Mouse (Mus musculus) lung, postnatal 14 days (tissue): Measurements from ENCODE around the gene Tbx15.
"Not testable (repeated sequence)": the region's sequence is repeated elsewhere in the genome, so short reads cannot be mapped to it uniquely, and the experiment has no call there.

Source experiments
- DNase-seq: peaks from one replicate; pipeline ENCODE4 v3.0.0; 2021

Tbx15 gene

DNA sequence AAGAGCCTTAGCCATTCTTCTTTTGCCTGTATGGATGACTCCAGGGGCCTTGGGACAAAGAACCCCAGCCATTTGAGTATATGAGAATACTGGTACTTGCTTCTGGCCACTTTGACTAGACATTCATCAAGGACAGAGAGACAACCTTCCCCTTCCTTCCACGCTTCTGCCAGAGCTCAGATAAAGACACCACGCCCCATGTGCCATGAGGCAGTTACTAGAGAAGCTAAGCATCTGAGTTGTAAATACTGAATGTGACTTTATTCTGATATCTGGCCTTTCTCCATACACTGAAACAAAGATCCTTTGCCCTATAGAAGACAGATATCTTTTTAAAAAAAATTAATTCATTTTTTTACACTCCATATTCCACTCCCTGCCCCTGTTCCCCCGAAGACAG lies 39.5 kb downstream of the Tbx15 start:
- no peak for DNase-seq

DNA sequence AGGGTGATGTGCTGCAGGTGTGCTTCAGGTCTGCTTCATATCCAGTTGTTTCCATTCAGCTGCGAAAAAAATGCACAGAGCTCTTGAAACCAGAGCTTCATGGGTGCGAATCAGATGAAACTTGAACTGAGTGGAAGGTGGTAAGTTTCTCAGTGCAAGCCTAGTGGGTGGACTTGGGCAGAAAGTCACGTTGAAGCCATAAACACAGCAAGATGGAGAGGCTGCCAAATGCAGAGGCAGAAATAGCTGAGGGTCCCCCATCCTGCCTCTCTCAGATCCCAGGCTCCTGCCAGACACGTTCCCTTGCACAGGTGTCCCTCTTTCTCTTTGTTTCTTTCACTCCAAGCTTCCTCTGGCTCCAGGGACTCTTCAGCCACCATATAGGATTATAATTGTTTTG lies 41.3 kb downstream of the Tbx15 start:
- DNase-seq, result no peak

DNA sequence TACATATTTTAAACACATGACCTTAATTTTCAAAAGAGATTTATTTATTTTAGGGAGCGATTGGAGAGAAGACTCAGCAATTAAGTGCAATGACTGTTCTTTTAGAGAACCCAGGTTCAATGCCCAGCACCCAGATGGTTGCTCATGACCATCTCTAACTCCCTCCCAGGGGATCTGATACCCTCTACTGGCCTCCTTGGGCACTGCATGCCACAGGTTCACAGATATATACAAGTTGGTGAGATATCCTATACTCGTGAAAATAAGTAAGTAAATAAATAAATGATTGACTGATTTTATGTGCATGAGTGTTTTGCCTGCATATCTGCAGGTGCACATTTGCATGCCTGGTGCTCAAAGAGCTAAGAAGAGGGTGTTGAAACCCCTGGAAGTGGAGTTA lies 48.1 kb downstream of the Tbx15 start:
- DNase-seq, result no peak

DNA sequence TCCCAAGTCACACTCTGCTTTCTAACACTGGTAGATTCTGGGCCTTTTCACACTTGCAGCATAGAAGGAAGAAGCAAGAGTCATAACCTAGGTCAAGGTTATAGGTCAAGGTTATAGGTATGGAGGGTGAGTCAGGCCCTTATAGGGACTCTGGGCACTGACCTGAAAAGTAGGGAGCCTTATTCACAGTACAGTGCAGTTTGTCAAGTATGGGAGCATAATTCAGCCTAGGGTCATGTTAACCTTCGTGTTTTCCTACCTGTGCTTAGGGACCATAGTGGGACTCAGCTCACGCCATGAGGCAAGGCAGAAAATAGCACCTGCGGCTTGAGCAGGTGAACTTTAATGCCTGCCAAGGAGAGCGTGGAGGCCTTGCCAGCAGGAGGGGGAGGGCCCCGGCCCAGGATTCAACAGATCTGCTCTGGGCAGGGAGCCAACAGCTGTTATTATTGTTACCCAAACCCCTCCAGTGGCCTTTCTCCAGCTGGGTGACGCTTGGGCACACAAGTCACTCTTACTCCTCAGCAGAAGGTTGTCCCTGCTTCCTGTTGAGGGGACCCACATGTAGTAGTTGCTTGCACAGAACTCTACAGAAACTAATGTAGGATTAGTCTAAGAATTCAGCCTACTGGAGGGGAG lies 50.0 kb downstream of the Tbx15 start:
- peak; percentile 1 for DNase-seq

DNA sequence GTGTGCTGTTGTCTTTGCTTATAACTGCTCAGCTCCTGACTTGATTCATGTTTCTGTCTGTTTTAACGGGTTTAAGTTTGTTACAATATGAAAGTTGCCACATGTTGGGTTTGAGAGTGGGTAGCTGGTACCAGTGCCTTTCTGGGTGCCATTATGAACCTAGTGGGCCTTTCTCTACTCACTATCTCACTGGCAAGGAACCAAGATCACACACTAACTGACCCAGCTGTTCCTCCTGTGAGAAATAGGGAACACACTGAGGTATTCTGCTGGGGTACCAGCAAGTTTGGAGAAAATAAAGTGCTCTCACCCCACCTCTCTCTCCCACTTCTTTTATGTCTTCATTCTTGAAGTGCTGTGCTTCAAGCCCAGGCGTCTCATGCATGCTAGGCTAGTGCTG lies 50.7 kb downstream of the Tbx15 start:
- DNase-seq, result no peak

DNA sequence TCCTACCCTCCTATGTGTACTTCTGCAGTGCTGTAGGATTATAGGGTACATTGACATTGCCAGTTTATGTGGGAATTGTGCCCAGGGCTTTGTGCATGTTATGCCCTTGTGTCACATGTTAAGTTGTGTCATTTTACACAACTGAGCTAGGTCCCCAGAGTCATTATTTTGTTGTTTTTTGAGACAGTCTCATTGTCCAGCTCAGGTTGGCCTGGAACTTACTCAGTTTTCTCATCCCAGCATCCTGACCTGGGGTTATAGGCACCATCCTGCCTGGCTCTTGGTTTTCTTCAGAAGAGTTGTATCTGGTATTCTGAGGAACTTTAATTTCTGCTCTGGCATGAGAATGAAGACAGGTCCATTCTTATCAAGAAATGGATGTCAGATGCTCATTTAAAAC lies 51.2 kb downstream of the Tbx15 start:
- no peak for DNase-seq

DNA sequence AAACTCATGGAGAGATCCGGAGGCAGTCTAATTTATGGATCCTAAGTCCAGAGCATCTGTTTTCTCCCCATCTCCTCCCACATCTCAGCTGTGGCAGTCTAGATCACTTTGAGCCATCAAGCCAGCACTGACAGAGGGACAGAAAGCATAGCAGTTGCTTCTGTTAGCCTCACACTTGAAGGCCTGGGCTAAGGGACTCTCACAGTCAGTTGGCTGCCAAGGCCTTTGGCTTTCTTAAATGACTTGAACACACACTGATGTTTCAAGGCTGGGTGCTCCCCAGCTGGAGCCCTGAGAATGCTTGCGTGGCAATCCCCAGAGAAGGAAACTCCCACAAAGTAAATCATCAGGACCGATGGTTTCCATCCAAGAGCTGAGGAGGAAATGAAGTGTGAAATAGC lies 52.4 kb downstream of the Tbx15 start:
- DNase-seq, result no peak

DNA sequence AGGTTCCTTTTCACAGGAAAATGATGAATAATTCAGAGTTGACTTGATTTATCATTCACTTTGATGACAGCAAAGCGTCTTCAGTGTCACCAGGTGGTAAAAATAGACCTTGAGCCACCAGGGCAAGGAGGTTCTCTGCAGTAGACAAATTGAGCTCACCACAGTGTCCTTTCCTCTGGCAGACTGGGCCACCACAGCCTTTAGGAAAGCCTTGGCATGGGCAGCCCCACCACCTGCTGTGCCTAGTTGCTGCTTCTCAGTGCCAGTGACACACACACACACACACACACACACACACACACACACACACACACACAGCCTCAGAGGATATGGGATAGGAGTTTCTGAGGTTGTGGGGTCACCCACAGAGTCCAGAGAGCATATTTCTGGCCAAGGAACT lies 54.0 kb downstream of the Tbx15 start:
- not testable (repeated sequence) for DNase-seq

DNA sequence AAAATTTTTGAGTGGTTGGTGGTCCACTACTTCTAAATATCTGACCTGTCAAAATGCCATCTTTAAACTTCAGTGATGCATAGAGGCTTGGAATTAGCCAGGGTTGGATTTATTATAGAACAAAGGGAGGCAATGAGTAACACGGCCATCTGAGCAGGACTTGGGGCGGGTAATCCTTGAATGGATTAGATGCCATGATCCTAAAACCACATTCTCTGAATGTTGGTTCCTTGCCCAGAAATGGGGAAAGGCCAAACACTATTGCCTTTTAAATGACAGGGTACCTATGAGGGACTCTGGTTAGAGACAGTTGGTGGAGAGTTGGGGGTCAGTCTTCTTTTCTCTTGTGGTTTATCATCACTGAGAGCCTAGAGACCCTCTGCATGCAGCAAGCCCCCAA lies 55.1 kb downstream of the Tbx15 start:
- no peak for DNase-seq

DNA sequence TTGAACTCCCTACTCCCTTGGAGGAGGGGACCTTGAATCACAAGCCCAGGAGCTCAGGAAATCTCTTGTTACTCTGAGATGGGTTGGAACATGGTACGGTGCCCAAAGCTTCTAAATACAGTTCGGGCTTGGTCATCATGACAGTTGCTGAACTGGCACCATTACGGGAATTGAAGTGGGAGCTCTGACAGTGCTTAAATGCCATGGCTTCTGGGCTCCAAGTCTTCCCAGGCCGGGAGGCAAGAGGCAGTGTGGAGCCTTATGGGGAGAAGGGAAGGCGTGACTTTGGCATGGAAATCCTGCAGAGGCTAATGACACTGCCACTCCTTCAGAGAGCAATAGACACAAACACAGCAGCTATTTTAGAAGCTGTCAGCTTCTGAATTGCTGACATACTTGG lies 56.0 kb downstream of the Tbx15 start:
- DNase-seq, result no peak

DNA sequence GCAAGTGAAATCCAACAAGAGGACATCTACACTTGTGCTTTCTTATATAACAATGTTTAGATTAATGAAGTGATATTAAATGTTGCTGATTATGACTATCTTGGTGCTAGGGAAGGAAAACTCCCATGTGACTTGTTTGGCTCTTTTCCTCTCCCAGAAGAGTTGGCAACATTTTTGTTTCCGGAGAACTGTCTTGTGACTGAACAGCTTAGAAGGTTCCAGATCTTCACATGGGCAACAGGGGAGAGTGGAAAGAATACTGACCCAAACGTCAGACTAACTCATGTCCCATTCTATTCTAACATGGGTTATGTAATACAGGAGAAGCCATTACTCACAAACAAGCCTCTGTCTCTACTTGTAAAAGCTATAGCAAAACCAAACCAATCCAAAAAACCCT lies 60.7 kb downstream of the Tbx15 start:
- DNase-seq, result no peak

DNA sequence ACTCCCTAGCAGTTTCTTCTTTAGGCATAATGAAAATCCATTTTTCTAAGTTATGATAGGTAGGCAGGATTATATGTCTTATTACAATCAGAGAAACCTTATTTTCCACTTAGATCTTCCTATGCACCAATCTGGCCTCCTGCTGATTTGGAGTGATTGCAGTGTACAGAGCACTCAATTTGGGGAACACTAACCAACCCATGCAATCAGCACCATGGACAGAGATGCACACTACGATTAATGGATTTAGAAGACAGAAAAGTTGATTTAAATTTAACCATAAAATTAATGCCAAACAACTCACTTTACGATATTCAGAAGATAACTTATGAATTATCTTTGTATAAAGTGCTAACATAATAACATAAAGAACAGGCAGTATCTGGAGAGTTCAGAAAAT lies 70.7 kb downstream of the Tbx15 start:
- peak; percentile 3 for DNase-seq

DNA sequence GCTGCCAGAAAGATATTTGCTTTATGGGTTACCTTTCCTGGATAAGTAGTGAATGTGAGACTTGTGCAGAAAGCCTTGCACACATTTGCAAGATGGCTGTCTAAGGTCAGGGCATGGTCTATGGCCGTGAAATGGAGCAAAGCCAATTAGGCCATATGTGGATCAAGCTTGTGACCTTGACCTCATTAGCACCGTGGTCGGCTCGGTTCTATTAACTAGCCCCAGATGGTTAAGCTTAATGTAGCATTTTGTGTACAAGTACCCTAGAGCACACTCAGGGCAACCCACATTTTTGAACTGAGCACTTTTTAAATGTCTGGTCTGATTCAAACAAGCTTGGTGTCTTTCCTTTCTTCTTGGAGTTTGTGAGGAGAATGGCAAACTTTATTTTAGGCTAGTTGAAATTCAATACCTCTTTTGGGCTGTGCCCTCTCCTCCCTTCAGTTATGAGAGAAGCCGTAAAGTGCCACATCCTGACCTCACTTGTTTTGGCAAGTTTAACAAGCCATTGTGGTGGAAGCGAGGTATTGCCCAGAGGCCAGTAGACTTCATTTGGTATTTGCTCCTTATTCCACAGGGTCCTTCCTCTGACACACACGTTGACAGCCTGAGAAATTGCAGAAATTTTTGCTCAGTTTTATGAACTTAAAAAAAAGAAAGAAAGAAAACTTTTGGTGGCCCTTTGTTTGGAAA lies 71.9 kb downstream of the Tbx15 start:
- DNase-seq, result no peak

DNA sequence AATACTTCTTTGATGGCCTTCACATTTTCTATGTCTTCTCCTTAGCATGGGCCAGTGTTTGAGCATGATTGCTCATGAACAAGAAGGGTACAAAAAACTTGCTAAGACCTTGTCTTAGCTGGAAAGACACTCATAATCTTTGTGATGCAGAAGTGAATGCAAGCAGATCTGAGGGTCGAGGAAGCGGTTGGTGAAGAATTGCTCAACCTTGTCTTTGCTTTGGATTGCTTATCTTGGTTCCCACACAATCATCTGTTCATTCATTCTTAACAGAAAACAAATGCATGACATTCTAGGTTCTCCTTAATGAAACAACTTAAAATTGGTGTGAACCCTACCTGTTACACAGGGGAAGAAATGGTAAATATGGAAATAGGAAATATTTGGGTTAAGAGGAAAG lies 82.2 kb downstream of the Tbx15 start:
- no peak for DNase-seq

DNA sequence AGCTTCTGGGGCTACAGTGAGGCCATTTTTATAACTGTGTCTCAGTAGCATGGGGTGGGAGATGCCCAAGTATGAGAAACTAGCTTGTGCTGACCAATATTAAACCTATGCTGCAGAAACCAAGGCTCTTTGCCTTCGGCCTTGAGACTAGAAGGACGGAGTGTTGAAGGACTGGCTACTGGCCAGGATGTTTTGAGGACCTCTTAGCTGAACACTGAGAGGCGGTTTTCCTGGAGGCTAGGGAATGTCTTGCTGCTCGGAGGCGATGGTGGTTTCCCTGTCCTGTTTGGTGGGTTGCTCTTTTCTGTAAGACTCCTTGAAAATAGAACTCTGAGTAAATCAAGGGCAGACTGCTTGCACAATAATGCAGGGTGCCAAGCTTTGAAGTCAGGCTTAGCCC lies 89.1 kb downstream of the Tbx15 start:
- peak; percentile 3 for DNase-seq

DNA sequence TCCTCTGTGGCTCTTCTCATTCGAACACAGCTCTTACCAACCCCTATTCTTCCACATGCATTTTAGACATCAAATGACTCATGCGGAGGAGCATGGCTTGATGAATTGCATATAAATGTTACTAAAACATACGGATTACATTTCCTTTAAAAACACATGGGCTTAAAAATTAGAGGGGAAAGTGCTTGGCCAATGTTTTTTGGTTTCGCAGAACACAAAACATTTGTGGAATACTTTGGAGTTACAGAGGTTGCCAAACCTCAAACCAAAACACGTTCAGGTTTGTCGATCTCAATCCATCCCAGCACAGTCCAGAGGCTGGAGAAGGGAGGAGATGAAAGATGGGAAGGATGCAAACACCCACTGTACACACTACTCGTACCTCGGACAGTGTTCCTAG lies 90.9 kb downstream of the Tbx15 start:
- DNase-seq, result no peak

DNA sequence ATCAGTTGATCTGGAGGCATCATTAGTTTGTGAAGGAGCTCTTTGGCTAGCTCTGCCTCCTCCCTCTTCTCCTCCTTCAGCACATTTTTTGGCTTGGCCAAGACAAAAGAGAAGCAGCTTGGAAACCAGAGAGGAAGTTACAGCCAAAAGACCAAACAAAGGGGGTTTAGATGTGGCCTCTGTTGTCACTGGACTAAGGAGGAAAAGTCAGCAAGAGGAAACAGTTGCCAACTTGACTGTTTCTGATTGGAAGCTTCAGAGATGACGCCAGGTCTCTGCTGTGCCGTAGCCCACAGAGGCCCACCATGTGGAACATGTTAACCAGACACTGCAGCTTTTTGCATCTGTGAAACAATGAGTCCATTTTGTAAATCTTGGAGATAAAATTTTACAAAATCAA lies 96.7 kb downstream of the Tbx15 start:
- DNase-seq, result no peak

DNA sequence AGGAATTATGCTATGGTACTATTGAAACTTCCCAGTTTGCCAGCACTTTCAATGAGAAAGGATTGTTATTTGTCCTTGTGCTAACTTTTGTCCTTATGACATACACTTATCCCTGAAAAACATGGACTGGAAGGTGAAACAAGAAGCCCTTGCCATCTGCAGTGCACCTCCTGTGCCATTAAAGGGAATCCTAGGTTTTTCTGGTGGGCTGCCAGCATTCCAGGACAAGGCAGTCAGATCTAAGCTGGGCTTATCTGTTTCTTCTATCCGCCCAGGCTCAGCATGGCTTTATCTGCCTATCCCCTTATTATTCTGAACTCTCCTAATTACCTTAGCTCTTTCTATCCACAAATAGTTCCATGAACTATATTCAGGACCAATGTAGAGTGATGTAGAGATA lies 98.6 kb downstream of the Tbx15 start:
- no peak for DNase-seq

DNA sequence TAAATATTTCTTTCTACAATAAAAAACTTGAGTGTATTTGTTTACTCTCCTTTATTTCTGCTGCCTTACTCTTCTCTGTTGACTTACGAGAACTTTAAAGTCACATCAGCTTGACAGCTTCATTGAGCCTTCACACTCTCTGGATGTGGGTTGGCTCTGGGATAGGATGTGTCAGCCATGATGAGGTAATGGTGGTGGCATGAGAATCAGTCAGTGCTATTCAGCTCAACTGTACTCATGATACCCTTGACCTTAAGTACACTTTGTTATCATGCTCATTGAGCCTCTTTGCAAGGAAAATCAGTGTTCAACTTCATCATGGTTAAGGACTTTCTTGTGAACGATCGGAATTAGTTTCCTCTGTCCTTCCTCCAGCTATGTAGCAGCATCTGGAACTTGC lies 99.8 kb downstream of the Tbx15 start:
- DNase-seq, result no peak

DNA sequence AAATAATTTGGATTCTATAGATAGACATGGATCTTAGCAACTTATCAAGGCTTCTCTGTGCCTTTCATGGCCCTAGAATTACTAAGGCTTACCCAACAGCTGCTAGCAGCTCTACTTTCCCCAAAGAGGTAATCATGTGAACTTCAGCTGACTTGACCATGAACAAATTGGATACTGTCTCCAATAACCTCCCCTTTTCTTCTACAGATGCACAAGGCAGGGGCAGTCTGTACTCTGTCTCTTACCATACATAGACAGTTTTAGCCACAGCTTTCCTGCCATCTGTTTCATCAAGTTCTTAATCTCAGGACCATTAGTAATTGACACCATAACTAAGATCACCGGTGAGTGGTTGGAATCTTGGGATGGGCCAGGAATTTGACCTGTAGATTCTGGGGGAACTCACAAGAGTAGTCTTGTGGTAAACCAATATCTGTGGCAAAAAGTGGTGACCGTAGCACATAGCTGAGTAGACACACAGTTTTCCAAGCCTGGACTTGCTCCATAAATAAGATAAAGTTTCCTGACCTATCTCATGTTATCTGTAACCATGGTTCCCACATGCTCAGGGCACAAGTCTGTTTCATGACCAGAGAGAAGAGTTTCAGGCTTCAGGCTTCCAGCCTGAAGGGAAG lies 139.6 kb downstream of the Tbx15 start:
- no peak for DNase-seq

DNA sequence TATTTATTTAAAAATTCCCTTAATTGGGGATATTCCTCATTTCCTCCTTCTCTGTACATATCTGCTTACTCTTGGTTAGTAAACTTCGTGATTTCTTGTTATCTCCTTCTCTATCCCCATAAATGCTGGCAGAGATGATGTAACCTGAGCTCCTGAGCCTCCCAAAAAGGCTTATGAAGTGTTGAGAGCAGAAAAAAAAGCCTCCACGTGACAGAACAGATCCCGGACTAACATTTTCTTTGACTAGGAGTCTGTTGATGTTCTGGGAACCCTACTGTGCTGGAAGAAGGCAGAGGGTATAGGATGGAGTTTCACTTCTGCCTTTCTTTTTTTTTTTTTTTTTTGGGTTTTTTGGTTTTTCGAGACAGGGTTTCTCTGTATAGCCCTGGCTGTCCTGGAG lies 146.9 kb downstream of the Tbx15 start:
- no peak for DNase-seq
